Mouse (Mus musculus) erythroid progenitor cell, adult 5-6 weeks (primary cell): ENCODE data around the gene Habp2. TPM values are rescaled to one million over a fixed set of nuclear protein-coding genes. Genes with fewer than 3 reads are reported as not detected.

Source experiments
- ATAC-seq: replicated peaks from 2 replicates; pipeline ENCODE4 v1.8.0; 2016; ENCODE audit warnings: moderate number of reproducible peaks, mild to moderate bottlenecking, moderate TSS enrichment, inconsistent platforms; ENCODE audit not compliant: poor library complexity, low FRiP score, severe bottlenecking
- total RNA-seq, 2 experiments: library from RNA; stranded (forward) in 1 of 2; stranded (reverse) in 1 of 2; fragments of 150-400 nt in 1 of 2; fragments of 186-747, 209-891 nt in 1 of 2; gene quantifications; 2 replicates each; pipeline versions ENCODE4 v1.2.3 to v1.2.4; 2015 to 2017; ENCODE audit warnings: low replicate concordance in 2 of 2

Habp2 gene
- total RNA-seq, 2 experiments from 2014 or later: not detected

DNA sequence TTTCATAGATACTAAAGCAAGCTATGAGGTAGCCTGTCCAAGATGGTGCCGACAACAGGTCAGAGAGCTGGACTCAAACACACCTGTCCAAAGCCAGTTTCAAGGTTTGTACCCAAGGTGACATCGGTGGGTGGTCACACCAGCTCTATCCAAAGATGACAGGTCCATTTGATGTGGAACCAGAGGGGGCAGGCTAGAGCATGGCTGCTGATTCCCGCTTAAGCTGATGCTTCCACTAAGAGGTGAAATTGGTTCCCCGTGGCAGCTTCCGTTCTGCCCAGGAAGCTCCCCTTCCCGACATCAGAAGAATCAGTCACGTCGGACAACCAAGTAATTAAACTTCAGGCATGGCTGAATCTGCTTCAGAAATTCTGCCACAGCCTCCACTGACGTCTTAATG, 5.4 kb downstream of the Habp2 start:
- ATAC-seq: no peak

DNA sequence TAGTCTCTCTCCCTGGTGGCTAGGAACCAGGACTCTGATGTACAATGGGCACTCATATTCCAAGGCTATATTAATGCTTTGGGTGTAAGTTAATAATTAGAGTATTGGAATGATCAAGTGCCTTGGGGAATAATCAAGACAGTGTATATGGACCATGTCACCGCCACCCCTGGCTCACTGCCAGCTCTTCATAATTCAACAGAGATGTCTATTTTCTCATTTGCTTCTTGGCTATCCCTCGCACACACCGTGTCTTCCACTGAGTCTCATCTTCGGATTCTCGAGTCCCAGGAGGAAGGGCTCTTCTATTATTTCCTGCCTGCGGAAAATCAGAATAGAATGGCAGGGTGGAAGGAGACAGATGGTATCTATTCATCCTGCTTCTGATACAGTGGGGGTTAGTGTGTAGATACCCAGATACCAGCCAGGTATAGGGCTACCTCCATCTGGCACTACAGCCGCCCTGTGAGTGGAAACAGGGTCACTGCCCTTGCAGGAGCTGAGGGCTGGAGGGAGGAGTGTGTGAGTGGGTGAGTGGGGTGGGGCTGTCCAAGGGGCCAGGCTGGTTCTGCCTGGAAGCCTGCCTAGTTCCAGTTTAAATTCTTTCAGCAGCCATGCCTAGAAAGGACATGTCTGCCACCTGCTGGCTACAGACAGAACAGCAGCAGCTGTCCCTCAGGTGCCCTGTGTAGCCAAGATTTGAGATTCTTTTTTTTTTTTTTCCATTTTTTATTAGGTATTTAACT, 7.9 kb downstream of the Habp2 start:
- peak; percentile 59; the same call in 1 of the 2 replicates for ATAC-seq

DNA sequence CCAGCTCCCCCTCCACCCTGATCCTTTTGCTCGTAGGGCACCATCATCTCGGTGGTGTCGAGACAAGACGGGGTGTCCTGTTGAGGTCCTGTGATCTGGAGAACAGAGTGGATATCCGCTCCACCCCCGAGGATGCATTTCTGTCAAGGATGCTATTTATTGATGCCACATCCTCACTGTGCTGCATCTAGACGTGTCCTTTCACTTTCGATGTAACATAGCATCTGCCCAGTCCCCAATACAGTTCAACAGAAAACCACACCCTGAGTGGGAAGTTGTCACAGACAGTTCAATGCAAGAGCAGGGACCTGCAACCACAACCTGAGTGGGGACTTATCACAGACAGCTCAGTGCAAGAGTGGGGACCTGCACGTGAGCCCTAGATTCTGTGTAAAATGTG, 9.7 kb downstream of the Habp2 start:
- no peak for ATAC-seq

DNA sequence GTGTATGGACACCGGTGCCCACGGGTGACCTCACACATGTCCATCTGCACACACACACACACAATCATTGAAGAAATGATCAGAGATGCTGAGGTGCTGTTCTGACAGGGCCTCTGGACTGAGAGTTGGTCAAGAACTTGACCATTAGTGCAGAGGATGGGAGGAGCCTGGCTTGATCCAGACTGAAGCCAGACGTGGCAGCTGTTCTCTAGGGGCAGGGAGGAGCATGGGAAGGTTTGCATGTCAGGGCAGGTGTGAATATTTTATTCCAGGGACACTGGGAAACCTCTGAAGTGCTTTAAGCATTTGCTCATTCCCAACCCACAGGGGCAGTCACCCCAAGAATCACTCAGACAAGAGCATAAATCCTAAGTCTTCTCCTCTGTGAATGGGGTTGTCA, 10.3 kb downstream of the Habp2 start:
- ATAC-seq: no peak

DNA sequence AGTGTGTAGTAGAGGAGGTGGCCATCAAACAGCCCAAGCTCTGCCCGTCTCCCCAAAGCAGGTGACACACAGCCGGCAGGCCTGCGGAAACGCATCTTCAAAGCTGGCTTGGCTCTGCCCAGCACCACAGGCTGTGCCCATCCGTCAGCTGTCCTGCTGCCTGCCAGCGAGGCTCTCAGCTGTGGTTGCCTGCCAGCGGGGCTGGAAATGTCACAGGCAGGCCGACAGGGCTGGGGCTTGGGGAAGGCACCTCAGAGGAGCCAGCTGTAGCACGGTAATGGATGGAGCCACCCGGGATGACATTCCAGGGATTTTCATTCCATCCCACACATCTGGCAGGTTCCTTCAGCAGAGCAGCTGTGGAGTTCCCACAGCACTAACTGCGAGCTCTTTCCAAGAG, 13.9 kb downstream of the Habp2 start:
- ATAC-seq: no peak

DNA sequence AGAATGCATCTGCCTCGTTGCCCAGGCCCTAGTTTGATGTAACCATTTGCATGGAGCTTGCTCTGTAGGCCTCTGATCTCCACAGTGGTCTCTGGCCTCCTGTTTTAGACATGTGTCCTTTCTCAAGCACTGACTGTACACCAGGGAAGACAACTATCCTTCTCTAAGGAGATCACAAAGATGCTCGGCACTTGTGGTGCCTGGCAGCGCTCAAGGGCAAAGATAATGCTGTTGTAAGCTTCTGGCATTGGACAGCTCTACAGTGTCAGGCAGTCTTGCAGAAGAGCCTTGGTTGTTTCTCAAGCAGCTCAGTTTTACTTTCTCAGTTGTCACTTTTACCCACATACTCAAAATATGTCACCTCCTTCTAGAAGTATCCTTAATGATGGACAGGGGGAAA, 29.6 kb downstream of the Habp2 start:
- ATAC-seq: no peak

DNA sequence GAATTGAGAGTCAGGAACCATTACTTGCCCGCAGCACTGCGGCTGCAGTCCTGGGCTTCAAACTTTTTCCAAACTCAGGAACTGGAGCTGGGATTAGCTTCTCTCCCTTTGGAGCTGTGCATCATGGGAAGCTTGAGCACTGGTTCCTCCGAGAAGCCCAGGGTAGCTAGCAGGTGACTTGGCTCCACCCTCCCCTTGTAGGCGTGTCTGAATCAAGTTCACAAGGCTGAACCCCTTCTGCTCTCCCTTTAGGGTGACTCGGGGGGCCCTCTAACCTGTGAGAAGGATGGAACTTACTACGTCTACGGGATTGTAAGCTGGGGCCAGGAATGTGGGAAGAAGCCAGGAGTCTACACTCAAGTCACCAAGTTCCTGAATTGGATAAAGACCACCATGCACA, 32.3 kb downstream of the Habp2 start:
- ATAC-seq: no peak

DNA sequence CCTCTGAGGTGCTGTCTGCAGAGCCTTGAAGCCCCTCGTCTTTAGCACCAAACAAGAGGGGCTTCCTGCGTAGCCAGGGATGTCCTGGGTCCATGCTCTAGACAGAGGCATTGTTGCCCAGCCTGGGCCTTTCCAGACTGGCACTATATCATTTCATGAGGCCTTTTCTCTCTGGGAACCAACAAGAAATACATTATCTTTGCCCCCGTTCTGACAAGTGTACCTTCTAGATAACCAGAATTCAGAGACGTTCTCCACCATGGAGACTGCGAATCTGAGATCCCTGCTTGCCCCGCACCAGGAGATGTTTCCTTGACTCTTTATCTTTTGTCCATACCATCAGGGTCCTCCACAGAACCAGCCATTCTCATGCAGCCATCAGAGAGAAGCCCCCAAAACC, 32.7 kb downstream of the Habp2 start:
- ATAC-seq: no peak

DNA sequence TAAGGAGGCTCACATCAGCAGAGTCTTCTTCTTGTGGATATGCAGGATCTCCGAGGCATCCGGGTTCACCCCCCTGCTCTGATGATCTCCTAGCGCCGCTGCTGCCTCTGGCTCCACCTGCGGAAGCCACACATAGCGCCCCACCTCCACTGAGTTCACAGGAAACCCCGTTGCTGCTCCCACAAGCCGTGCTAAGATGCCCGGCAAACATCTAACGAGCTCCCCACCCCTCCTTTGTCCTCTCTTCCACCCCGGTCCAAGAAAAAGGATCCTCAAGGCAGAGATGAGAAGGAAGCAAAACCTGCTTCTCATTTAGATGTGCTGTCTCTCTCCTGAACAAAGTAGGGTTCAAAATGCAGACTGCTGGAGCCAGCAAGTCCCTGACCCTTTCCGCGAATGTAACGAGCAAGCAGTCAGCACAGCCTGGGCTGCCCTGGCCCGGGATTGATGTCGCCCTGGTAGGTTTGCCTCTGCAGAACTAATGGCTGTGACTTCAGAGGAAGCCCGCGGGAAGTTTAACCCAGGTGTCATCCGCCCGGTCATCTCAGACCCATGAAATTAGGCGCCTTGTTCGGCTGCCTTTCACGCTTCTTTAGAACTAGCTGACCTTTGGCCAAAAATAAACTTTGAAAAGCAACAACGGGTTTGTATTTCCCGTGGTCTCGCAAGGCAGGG, 33.4 kb downstream of the Habp2 start:
- ATAC-seq: no peak

DNA sequence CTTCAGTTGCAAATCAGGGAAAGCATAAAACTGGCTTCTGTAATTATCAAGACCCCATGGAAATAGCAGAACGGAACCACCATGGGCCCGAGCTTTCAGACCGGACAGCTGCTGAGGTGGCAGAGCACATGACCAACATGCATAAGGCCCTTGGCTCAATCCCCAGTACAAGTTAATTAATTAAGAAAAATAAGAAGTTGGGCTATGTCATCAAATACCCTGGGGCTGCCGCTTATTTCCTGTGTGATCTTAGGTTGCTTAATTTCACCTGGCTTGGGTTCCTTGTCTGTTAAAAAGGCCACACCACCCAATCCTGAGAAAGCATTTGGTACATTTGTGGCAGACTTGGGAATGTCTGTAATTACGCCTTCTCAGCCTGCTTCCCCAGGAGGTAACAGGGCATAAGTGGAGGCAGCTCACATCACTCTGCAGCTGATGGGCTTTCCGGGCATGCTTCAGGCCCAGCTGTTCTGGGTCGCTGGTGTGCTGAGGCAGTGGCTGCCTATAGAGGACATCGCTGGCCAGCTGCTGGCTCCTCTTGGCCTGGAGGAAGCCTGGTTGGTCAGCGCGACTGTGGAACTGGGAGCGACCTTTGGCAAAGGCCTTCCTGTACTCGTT, 34.5 kb downstream of the Habp2 start:
- no peak for ATAC-seq

DNA sequence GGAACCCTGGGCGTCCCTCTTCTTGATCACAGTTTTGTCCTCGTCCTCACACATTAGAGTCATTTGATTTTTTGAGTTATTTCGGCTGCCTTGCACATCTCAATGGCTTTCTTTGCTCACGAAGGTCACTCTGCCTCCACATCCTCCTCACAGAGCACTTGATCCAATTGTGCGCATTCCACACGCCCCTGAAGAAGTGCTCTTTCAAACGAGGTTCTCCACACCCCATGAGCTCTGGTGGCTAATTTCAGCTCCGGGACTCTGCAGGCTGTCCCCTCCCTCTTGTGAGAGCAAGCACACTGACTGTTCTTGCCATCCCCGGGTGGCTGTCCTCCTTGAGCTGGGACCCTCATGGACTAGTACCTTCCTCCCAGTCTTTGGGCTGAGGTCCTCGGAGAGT, 38.7 kb downstream of the Habp2 start:
- no peak for ATAC-seq

DNA sequence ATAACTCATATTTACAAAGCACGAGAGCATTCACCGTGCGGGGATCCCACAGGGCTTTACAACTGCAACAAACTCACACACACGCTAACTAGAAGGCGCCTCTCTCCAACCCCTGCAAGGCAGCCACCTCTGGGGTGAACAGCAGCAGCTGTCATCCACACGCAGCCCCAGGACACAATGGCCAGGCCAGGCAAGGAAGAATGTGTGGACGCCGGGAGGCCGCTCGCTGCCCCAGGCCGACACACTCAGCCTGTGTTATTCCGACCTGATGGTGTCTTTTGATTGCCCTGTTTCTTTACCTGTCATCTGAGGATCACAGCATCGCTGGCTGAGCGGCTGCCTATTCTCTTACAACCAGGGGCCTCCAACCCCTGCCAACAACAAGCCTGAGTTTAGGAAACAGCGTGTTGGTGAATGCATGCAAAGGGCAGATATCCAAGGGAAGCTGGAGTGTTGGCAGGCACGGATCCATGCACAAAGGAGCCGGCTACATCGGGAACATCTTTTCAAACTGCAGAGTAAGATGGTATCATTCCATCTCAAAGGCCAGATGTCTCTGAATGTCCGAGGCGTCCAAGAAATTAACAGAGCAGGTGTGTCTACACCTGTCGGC, 39.4 kb downstream of the Habp2 start:
- ATAC-seq: no peak

DNA sequence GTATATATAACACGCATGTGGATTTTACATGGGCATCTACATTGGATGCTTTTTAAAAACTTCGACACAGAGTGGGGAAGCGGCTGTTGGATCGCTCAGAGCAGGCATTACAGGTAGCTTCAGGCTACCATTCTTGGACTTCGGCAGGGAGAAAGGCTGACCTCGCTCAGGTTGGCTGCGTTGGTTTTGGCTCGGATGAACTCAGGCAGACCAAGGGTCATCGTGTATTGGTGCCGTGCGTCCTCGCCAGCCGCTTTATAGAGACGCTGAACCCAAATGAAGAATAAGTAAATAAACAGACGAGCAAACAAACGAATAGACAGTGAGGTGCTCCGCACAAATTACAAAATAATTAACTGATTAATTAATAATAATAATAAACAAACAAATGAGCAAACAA, 49.4 kb downstream of the Habp2 start:
- ATAC-seq: no peak

DNA sequence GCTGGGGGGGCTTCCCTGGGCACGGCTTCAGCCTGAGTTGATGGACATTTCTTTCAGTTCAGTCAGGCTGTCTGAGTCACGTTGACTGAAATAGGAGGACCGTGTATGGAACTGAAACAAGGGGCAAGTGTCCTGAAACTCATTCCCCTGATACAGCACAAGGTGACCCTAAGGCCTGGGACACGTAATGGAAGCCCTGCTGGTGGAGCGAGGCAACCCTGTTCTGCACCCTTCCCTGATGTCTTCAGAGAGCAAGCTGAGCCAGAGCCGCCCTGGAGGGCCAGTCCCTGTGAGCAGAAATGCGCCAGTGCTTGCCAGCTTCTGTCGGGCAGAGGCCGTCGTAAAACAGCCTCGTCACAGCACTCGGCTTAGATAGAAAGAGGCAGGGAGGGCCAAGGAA, 49.9 kb downstream of the Habp2 start:
- ATAC-seq: no peak

DNA sequence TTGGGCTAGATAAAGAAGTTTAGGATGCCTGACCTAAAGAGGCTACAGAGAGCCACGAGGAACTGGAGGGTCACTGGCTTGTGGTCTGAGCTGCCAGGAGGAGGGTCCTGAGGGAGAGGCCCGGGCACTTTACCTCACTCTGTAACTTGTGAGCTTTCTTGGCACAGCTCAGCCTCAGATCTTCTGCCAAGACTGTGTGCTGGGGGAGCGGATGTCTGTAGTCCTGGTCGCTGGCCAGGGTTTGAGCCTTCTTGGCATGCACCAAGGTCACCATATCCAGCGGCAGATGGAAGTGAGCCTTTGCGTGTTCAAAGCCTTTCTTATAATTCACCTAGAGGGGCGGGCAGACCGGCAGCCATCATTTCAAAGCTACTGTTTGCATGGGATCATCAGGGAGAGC, 55.1 kb downstream of the Habp2 start:
- ATAC-seq: no peak

DNA sequence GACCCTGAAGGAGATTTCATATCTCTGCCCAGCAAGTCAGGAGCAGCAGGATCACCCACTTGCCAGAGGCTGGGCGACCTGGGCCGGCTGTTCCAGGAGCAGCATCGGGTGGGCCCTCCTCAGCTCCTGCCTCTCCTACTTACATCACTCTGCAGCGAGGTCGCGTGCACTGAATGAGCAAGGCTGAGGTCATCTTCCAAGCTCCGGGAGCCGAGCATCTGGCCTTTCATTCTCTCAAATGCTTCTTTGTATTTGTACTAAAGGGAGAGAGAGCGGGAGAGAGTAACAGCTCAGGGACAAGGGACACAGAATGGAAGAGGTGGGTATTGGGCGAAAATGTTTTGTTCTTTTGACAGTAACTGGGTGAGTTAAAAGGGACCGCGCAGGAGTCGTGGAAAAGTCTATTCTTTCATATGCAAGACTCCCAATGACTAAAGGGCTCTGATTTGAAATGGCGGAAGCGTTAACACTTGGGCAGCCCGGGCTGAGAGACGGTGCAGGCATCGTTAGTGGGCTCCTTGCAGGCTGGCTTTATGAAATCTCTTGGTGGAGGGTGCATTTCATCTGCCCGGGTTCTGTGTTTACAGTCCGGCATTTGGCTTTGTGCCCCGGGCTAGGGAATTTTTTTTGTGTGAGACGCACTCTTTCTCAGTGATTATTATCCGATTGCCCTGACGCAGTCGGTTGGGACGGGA, 57.1 kb downstream of the Habp2 start:
- no peak for ATAC-seq

DNA sequence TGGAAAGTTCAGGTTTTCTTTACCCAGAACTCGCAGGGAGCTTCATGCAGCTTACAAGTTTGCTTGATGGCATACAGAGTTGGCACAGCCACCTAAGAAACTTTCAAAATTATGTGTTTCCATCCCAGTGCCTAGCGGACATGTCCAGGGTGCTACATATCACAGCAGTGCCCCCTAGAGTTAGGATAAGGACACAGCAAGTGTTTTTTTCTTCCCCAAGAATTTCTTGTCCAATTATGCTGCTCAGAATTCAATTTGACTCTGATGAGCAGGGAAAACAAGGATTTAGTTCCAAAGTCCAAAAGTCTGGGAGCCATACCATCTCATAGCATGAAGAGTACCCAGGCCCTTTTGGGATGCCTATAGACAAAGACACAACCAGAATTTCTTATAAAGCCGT, 59.1 kb downstream of the Habp2 start:
- no peak for ATAC-seq

DNA sequence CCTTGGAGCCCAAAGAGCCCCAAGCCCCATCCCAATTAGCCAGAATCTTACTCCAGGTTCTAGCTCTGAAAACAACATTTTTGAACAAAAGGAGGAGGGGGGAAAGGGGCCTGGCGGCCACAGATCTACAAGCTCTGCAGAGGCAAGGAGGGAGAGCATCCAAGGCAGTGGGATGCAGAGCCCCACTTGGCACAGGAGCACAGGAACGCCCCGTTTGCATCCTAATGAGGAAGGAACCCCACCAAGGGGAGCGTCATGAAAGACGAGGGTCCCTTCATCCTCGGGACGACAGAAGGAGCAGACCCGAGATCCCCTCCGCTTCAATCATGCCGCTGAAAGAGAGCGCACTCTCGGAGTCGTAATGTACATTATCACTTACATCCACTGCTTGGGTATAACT, 59.8 kb downstream of the Habp2 start:
- no peak for ATAC-seq

DNA sequence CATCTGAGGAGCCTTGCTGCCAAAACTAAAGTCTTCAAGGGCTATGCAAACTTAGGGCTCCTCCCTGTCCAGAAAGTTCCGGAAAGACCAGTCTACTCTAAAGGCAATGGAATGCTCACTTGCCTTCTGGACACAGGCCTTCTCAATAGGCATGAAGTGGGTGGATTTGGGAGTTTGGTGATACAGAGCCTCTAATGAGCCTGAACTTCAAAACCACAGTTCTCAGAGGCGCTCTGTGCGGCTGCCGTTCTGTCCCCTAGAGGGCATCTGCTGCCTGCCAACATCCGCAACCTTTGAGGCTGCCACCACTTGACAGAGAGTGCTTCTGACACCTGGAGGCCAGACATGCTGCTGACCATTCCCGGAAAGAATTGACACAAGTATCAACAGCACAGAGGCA, 62.4 kb downstream of the Habp2 start:
- no peak for ATAC-seq

DNA sequence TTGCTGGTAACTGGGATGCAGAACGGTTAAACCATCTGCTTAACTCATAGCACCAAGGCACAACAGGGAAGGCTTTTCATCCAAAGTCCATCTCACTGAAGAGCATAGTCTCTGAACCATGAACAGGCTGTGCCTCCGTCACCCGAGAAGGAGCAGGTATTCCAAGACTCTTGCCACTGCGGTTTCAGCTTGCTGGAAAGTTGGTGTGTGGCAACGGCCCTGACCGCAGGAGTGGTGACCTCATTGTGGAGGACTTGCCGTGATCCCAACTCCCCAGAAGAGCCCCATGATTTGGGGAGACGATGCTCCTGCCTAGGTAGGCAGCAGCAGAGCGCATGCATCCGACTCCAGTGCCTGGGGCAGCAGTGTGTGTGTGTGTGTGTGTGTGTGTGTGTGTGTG, 66.8 kb downstream of the Habp2 start:
- ATAC-seq: no peak
